Mouse (Mus musculus) gonadal fat pad, adult 2 months (tissue): Measurements from ENCODE around the gene Cldn24. TPM values are rescaled to one million over a fixed set of nuclear protein-coding genes. Genes with fewer than 3 reads are reported as not detected.
"Not testable (repeated sequence)": the region's sequence is repeated elsewhere in the genome, so short reads cannot be mapped to it uniquely, and the experiment has no call there.

Source experiments
- DNase-seq: peaks from one replicate; pipeline ENCODE4 v3.0.0-alpha.2; 2012; ENCODE audit warnings: low read depth
- polyA plus RNA-seq: library from polyadenylated mRNA; depleted of rRNA; stranded (reverse); fragments of >200 nt; gene quantifications from 2 replicates; pipeline ENCODE4 v1.2.3, GENCODE M21; 2012; rRNA removed

Cldn24 gene
- polyA plus RNA-seq, result not detected in 2 replicates

DNA sequence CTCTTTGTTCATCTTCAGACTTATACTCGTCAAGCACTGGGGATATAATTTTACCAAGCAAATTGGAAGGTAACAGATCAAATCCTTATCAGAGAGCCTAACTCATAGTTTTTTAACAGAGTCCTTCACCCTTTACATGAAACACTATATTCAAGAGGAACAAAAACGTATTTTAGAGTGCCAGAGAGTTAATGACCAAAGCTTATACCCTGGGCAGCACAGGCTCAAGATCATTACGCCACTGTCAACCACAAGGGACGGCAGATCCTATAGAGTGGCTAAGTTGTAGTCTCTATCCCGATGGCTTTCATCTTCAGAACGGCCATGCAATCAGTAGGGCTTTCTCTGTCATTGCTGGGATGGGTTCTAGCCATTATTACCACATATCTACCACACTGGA is at the start of gene Cldn24:
Cldn24 (plus strand) TSS at position 301 of the 400 bp plus-strand sequence.
- no peak for DNase-seq

DNA sequence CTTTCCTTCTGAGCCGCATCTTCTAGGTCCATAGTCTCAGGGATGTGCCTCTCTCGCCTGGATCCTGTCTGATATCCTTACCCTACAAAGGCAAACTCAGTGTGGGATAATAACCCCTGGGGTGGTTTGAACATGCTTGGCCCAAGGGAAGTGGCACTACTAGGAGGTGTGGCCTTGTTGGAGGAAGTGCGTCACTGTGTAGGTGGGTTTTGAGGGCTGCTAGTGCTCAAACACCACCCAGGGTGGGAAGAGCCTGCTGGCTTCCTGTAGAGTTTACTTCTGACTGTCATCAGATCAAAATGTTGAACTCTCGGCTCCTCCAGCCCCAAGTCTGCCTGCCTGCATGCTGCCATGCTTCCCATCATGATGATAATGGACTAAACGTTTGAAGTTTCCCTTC is 49.0 kb upstream of the Cldn24 start:
- DNase-seq, result no peak

DNA sequence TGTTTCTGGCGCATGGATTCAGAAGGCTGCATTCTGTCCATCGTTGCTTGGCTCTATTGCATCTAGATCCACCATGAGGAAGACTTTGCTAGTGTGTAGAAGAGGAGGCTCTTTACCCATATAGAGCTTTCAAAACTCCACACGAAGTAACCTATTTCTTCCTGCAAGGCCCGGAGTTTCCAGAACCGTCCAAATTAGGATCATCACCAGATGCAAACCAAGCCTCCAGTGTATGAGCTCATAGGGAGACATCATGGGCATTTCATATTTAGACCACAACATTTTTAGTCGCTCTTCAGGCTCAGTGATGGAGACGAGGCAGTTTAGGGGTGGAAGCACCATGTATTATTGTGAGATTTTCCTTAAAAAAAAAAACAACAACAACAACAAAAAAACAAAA is 44.5 kb upstream of the Cldn24 start:
- no peak for DNase-seq

DNA sequence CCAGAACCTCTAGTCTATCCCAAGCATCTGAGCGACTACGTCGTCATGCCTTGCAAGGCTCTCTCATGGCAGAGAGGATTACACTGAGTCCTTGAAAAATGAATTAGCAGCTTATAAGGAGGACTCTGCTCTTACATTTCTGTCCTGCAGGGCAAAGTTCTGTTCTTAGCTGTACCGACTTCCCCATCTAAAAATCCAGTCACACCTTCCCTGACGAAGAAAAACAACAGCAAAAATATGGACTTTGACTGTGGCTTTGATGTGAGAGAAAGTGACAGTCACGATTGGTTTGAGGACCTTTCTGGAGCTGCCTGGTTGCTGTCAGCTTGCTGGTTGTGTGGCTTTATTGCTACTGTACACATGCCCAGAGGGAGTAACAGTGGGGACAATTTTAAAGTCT is 42.4 kb upstream of the Cldn24 start:
- no peak for DNase-seq

DNA sequence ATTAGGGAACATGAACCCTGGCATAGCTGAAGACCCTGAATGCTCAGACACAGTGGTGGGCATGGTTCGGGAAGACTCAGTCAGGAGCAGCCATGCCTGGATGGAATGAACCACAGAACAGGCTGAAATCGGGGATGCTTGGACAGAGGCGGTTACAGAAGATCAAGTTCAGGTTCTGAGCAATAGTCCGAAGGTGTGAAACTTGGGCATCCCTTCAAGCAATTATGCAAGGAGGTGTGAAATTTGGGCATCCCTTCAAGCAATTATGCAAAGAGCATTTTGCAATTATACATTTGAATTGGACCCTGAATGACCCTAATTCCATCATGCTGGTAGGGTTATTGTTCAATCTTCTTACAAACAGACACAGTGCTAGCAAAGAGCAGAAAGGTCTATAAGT is 40.1 kb upstream of the Cldn24 start:
- no peak for DNase-seq

DNA sequence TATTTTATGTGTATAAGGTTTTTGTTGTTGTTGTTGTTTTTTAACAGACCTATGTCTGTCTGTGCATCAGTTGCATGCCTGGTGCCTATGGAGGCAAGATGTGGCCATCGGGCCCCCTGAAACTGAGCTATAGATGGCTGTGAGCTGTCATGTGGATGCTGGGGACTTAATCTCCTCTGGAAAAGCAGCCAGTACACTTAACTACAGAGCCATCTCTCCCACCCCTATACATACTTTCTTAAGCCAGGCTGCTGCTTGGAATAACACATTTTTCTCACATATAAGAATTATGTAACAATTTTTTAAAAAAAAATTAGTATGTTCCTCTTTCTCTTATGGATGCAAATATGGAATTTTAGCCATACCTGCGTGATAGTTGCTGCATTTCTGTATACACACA is 38.4 kb upstream of the Cldn24 start:
- no peak for DNase-seq

DNA sequence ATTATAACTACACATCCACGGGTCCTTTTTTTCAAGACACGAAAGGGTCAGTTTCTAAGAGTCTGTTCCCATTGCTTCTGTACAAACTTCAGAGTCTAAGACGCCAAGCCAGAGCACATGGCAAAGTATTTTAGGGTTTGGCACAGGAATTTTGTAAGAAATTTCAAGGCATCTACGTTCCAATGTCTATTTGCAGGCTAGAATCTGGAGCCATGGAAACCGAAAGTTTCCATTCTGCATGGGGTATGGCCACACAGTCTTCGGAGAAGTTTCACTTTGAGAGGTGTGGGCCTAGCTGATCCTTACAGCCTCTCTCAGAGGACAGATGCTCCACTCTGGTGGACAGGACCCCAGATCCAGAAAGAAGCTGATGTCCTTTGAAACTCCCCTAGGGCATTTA is 38.0 kb upstream of the Cldn24 start:
- no peak for DNase-seq

DNA sequence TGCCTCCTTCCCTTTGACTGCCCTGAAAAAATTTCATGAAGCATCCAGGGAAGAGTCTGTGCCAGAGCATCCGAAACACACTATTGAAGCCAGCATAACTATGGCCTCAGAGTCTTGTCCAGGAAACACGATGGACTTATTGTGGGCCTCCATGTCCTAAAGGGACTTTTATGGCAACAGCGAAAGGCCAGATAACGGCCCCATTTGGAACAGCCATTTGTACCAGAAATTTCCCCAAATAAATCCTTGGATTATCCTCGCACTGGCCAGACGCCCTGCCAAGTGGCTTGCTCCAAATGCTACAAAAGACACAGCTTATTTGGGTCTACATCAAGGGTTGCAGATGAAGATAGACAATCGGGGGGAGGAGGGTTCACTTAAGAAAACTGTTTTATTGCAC is 37.5 kb upstream of the Cldn24 start:
- no peak for DNase-seq

DNA sequence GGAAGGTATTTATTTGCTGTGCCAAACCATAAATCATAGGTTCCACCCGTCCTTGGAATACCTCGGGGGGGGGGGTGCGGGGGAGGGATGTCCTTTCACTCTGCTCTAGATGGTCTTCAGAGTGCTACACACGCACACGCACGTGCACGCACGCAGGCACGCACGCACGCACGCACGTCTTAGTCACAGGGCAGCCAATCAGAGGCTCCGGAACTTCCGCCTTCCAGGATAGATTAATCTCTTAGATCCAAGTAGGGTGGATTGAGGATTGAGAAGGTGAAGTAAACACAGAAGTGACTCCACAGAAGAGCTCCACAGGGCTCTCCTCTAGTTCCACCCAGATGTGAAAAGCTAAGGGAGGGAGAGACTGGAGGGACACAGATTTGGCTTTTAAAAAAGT is 35.6 kb upstream of the Cldn24 start:
- no peak for DNase-seq

DNA sequence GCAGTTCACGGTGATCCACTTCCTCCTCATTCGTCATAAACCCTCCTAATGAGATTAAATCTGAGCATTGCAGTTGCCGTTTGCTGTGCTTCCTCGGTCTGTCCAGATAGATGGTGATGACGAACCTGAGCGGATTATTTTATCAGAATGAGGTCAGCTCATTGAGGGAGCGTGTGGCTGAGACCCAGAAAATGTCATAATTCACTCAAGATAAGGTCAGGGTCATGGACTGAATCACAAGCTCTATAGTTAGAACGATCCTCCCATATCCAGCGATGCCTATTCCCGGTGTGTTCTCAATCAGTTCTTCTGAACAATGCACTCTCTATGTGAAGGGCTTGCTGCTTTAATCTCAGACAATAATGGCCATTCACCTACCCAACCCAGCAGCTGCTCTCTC is 34.2 kb upstream of the Cldn24 start:
- DNase-seq, result no peak

DNA sequence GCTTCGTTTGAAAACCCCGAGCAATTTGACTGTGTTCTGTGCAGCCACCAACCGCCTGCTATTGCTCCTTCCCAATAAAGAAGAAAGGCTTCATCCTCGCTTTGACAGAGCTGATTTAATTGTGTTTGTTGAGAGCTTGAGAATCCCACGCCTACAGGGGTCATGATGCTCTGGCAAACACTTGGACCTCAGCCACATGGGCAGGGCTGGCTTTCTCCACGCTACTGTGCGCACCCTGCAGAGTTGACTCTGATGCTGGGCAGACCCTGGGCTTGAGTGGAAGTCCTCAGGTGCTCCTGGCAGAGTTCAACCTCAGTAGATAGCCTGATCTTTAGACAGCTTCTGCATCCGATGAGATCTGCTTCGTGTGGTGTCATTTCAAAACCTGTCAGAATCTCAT is 30.0 kb upstream of the Cldn24 start:
- no peak for DNase-seq

DNA sequence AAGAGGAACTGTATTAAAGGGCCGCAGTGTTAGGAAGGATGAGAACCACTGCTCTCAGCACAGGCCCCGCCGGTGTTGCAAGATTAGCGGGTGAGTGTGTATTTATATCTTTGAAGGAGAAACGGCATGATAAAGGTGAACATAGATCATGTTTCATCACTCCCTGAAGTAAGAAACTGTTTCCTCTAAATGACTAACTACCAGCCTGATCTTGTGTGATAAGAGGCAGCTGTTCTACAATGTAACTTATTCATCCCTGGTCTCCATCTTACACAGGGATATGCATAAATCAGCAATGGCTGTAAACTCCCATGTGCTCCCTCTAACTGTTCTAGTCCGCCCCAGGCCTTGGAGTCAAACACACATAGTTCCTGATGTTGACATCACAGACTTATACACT is 22.5 kb upstream of the Cldn24 start:
- DNase-seq, result no peak

DNA sequence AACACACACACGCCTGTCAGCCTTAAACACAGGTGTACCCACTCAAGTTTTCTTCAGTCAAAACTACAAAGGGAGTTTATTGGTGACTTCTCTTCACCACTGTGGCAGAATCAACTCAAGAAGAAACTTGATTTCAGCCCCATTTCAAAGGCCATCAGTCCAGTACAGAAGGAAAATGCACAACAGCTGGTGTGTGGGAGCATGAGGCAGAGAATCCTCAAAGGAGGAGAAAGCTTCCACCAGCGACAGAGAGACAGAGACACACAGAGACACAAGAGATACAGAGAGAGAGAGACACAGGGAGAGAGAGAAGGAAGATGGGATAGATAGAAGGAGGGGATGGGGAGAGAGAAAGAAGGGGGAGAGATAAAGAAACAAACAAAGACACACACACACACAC is 19.6 kb upstream of the Cldn24 start:
- DNase-seq, result no peak

DNA sequence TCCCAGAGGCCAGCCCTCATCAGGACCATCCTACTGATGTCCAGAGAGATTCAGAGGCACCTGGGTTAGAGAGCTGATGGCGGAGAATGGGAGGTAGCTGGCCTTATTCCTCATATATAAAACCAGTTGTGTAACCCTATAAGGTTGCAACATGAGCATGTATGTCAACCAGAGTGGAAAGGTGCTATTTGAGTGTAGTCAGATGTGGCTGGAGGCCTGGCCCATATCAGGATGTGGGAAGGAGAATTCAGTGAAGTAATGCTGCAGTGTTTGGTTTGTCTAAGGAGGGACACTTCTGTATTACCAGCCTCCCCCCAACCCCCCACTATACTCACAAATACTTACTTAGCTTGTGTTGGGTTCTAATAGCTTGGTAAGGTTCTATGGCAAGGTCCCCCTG is 17.7 kb upstream of the Cldn24 start:
- DNase-seq, result no peak

DNA sequence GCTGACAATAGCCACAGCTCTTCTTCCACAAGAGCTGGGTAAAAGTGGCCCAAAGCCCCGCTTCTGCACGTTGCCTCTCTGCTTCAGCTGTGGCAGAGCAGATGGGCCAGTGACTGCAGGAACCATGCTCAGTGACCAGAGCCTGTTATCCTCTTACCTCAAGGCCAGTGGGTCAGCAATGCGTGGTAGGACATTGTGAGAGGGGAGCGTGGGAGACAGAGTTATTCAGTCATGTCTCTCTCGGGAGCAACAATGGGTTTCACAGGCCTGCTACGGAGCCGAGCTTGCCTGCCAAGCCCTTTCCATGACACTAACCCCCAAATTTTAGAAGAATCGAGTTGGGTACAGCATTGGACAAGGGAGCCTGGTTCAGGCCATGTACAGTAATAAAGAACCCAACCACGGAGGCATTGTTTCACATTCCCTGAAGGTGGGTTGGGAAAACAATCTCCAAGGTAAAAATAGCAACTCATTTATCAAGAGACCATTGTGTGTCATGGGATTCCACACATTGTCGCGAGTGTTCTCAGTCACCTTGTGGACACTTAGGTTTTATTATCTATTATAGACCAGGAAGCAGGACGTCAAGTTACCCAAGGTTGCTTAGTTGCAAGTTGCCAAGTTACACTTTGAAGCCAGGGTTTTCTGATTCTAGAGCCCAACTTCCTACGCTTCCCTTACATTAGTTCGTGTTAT is 11.8 kb upstream of the Cldn24 start:
- no peak for DNase-seq

DNA sequence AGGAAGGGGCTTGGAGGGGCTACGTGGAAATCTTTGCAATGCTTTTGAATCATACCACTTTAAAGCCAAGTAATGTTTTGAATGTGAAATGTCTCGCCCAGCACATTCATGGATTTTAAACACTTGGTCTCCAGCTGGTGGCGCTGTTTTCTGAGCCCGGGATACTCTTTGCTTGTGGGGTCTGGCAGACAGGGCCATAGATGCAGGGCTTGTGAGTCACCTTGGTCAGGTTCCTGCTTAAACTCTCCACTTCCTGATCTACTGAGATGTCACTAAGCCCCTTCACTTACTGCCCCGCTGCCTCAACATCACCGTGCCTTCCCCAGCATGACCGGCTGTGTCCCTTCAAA is 11.3 kb upstream of the Cldn24 start:
- no peak for DNase-seq

DNA sequence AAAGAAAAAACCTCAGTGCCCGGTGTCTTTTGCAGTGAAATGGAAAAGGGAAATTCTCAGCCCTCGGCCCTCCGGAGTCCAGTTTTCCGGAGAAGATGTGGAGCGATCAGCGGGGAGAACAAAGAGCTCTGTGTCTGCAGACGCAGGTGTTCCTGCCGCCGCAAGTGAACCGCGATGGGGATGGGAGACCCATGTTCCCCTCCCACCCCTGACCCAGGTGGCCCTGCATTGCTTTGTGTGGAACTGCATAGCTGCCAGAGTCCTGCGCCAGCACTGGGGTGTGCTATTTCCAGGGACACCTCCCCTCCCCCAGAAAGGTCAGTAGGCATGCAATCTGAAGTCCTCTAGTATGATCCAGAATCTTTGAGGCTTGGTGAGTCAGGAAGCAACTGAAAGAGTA is 10.7 kb upstream of the Cldn24 start:
- no peak for DNase-seq

DNA sequence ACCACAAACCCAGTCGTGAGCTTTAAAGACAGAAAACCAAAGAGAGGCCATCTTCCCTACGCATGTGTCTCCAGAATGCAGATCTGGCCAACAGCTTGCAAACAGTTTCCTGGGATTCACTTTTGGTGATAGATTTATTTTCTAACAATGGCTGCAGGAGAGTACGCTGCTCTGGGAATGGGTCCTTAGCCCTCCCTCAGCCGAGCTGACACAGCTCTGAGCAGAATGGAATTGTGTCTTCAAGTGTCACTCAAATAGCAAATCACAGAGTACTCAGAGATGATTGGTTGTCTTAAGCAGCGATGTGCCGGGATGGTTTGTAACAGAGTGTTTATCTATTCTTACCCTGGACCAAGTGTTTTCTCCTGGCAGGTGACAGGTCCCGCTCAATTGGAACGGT is 2.9 kb upstream of the Cldn24 start:
- DNase-seq, result no peak

DNA sequence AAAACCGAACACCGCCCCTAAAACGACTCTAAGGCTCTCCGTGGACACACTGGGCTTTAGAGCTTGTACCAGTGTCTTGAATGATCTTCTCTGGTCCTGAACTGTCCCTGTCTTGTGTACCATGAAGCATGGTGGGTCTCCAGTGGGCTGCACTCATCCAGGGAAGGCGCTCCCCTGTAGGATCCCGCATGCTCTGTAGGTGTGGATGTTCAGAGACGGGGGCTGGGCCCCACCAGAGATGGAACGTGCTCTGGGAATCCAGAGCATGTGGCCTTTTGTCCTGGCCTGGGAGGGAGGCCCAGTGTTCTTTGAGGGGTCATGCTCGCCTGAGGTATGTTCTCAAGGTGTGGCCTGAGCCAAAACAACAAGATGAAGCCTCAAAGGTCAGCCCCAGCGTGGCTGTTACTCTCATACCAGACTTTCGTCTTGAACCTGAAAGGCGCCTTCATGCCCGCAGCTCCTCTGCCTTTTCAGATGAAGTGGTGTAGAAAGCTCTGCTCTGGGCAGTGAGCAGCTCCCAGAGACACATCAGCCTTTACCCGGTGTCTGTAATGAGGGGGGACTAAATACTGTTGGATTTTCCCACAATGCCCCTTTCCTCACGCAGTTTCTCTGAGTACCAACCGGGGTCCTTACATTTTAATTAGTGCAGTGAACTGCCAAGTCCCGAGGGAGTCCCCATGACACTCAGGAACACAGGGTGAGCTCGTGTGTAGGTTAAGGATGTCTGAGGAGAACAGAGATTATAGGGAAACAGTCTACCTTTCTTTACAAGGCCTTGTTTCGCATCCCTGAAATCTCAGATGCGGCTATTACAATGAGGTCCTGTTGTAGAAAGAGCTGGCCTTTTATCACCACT is 800 bp upstream of the Cldn24 start:
- no peak for DNase-seq

DNA sequence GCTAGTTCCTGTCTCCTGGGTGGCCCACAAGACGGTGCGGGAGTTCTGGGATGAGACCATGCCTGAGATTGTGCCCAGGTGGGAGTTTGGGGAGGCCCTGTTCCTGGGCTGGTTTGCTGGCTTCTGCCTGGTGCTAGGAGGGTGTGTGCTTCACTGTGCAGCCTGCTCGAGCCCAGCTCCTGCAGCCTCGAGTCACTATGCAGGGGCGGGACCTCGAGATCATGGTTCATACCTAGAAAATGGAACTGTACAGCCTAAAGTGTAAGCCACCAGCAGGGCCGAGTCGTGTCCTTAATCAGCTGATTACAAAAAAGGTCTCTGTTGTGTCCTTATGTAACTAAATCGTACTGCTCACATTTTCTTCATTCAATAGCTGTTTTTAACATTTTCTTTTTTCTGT is 598 bp downstream of the Cldn24 start:
- DNase-seq, result not testable (repeated sequence)

DNA sequence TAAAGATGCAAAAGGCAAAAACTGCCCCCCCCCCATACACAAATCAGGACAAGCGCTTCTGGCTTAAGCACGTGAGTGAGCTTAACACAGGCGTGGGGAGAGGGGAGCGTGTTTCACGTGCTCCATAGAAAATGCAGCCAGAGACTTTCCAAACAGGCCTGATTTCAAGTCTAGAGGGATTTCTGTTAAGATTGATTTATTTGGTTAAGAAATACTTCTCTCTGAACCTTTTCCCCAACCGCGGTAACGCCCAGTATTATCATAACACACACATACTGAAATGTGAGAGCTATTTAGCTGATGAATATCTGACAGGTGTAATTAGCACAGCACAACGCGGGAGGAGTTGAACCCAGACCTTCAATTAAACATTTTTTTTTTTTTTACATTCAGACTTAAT is 1.8 kb downstream of the Cldn24 start:
- no peak for DNase-seq

DNA sequence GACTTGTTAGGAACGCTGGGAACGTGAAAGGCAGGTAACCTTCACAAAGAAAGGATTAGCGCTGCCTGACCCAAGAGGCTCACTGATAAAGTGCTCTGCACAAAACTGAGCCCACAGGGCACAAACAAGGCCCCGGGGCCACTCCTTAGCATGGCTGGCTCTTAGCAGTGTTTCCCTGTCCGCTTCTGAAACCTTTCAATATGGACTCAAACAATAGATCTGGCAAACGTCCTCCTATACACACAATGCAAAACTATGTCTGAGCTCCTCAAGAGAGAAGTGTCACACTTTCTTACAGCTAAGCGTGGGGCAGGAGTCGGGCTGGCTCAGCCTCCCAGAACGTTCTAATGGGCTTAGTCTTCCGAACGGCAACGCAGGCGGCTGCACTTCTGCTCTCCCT is 2.2 kb downstream of the Cldn24 start, which contains the start of gene Cldn22:
Cldn22 (plus strand) TSS at position 301 of the 400 bp plus-strand sequence.
- no peak for DNase-seq

DNA sequence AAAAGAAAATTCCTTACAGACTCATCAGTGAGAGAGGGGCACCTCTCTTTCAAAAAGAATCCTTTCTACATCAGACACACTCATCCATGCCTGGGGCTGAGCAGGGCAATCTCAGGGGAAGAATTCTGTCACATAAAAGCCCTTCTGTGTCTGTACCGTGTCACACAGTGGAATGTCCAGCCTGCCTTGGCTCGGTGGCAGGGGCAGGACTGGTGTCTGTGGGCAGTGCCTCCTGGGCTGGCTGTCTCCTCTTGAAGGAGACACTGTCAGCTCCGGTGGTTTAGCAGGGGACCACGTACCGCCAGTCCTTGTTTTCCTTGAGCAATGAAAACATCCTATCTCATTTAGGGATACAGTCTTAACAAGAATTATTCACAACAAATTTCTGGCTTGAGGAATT is 3.7 kb downstream of the Cldn24 start:
- DNase-seq, result no peak

DNA sequence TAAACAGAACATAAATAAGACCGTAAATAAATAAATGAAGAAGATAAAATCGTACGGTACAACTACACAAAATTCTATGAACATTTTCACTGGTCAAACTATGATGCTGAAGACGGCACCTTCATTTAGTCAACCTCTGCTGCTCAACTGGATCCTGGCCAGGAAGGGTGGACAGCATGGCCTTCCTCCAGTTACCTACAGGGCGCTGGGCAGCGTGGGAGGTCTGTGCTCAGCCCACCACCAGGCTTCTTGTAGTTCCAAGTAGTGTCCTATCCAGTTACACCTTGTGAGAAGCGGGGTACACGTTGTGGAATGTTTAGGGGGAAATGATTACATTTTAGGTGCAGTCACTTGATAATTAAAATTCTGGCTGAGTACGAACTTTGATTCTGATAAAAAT is 5.0 kb downstream of the Cldn24 start:
- no peak for DNase-seq
